Mouse (Mus musculus) lung, adult 2 months (tissue): Measurements from ENCODE around the gene Clec4f.

Source experiments
- CTCF ChIP-seq: fragments of 200-500 bp; IDR thresholded peaks from 2 replicates; pipeline ENCODE4 v1.5.1; 2011; ENCODE audit warnings: mild to moderate bottlenecking, low read length, control low read depth; ENCODE audit not compliant: insufficient read depth
- POLR2A ChIP-seq: fragments of 200-500 bp; IDR thresholded peaks from 2 replicates; pipeline ENCODE4 v1.6.1; 2011; ENCODE audit warnings: low read depth, mild to moderate bottlenecking, control low read depth, low read length, borderline replicate concordance; ENCODE audit errors: extremely low read depth

GRCm38 (mm10) chr6:83646715-83647114, 9.3 kb downstream of the Clec4f start:
- TF ChIP-seq CTCF (no peak), POLR2A (no peak)
